Mouse (Mus musculus): Measurements from ENCODE around the gene Ggnbp2. TPM values are rescaled to one million over a fixed set of nuclear protein-coding genes. Genes with fewer than 3 reads are reported as not detected.
A peak's percentile ranks its signal among the peaks of the same experiment; 100 is the strongest.

Ggnbp2 gene
- 25.4 and 34.1 TPM in 2 replicates for polyA plus RNA-seq (2012; rRNA removed)

GRCm38 (mm10) chr11:84870337-84871043, at the start of gene Ggnbp2:
Ggnbp2 (minus strand) TSS chr11:84870817.
- H3K4me3 ChIP-seq (ENCODE audit: extremely low read depth, insufficient read depth, insufficient read length): peak within 1 kb of the TSS; percentile 83
- under 1% methylated on average over 41 of the region's 62 CpGs for WGBS
- H3K27me3 ChIP-seq (ENCODE audit: control insufficient read depth, insufficient read depth, low read length): no peaks in the 10 kb centered on the region
- DNase-seq (ENCODE audit: low read depth in 1 of 2, low spot score in 2 of 2): peak; percentile 91 to 94
- H3K27ac ChIP-seq (ENCODE audit: insufficient read depth, low read length): peak within 1 kb of the TSS; percentile 99
- TF ChIP-seq POLR2A (IDR thresholded peaks at IDR 0.05; ENCODE audit: low read depth, low read length): peak; percentile 57
- no peak for TF ChIP-seq CTCF (IDR thresholded peaks at IDR 0.05; ENCODE audit: extremely low read depth, insufficient read depth, insufficient read length, insufficient replicate concordance)
- H3K4me1 ChIP-seq (ENCODE audit: control insufficient read depth, insufficient read depth, insufficient read length): peaks cover 7% of the 10 kb centered on the region; the same call in 1 of the 2 replicates
- peaks cover 1% of the 10 kb centered on the region; the same call in 1 of the 2 replicates for H3K36me3 ChIP-seq (ENCODE audit: control insufficient read depth, insufficient read depth, low read length)

GRCm38 (mm10) chr11:84919951-84920350, 49.3 kb upstream of the Ggnbp2 start:
- TF ChIP-seq CTCF (IDR thresholded peaks at IDR 0.05; ENCODE audit: extremely low read depth, insufficient read depth, insufficient read length, insufficient replicate concordance) (no peak), POLR2A (IDR thresholded peaks at IDR 0.05; ENCODE audit: low read depth, low read length) (no peak)
- WGBS: 54% methylated on average over 7 of the region's 7 CpGs
- H3K27me3 ChIP-seq (ENCODE audit: control insufficient read depth, insufficient read depth, low read length): no peaks in the 10 kb centered on the region
- no peak overlapping the region for H3K4me3 ChIP-seq (ENCODE audit: extremely low read depth, insufficient read depth, insufficient read length)
- no peaks in the 10 kb centered on the region for H3K36me3 ChIP-seq (ENCODE audit: control insufficient read depth, insufficient read depth, low read length)
- no peak for DNase-seq (ENCODE audit: low read depth in 1 of 2, low spot score in 2 of 2)
- no peak overlapping the region for H3K27ac ChIP-seq (ENCODE audit: insufficient read depth, low read length)
- 0 out of 2 replicates have a peak, but pooled peaks cover 2% of the 10 kb centered on the region for H3K4me1 ChIP-seq (ENCODE audit: control insufficient read depth, insufficient read depth, insufficient read length)

DNA sequence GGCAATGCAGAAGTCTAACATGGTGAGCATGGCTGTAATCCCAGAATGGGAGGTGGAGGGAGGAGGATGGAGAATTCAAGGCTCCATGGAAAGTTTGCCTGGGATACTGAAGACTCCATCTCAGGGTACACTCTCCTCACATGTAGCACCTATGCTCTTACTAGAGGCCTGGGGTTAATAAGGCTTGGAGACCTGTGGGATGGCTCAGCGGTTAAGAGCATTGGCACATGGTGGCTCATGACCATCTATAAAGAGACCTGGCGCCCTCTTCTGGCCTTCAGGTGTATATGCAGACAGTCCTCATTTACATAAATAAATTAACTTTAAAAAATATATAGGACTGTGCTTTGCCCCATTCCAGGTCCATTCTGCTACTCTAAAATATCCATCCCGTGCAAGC, 48.7 kb upstream of the Ggnbp2 start:
- no peak overlapping the region for H3K4me3 ChIP-seq (ENCODE audit: extremely low read depth, insufficient read depth, insufficient read length)
- TF ChIP-seq POLR2A (IDR thresholded peaks at IDR 0.05; ENCODE audit: low read depth, low read length) (no peak), CTCF (IDR thresholded peaks at IDR 0.05; ENCODE audit: extremely low read depth, insufficient read depth, insufficient read length, insufficient replicate concordance) (peak; percentile 28; the same call in 1 of the 2 replicates)
- DNase-seq (ENCODE audit: low read depth in 1 of 2, low spot score in 2 of 2): peak; percentile 30 to 39

GRCm38 (mm10) chr11:84918425-84918824, 47.8 kb upstream of the Ggnbp2 start:
- 8% methylated on average over 16 of the region's 16 CpGs for WGBS
- peak; percentile 38 to 75 for DNase-seq (ENCODE audit: low read depth in 1 of 2, low spot score in 2 of 2)
- no peak overlapping the region for H3K4me3 ChIP-seq (ENCODE audit: extremely low read depth, insufficient read depth, insufficient read length)
- no peaks in the 10 kb centered on the region; the same call in 1 of the 2 replicates for H3K36me3 ChIP-seq (ENCODE audit: control insufficient read depth, insufficient read depth, low read length)
- H3K27ac ChIP-seq (ENCODE audit: insufficient read depth, low read length): no peak overlapping the region
- TF ChIP-seq CTCF (IDR thresholded peaks at IDR 0.05; ENCODE audit: extremely low read depth, insufficient read depth, insufficient read length, insufficient replicate concordance): peak; percentile 87
- no peak for TF ChIP-seq POLR2A (IDR thresholded peaks at IDR 0.05; ENCODE audit: low read depth, low read length)
- H3K4me1 ChIP-seq (ENCODE audit: control insufficient read depth, insufficient read depth, insufficient read length): 0 out of 2 replicates have a peak, but pooled peaks cover 2% of the 10 kb centered on the region
- no peaks in the 10 kb centered on the region for H3K27me3 ChIP-seq (ENCODE audit: control insufficient read depth, insufficient read depth, low read length)

More for the DNA sequence above, 48.7 kb upstream of the Ggnbp2 start:
- H3K4me1 ChIP-seq (ENCODE audit: control insufficient read depth, insufficient read depth, insufficient read length): 0 out of 2 replicates have a peak, but pooled peaks cover 2% of the 10 kb centered on the region
- WGBS: 28% methylated on average over 3 of the region's 3 CpGs
- H3K27ac ChIP-seq (ENCODE audit: insufficient read depth, low read length): no peak overlapping the region
- no peaks in the 10 kb centered on the region for H3K36me3 ChIP-seq (ENCODE audit: control insufficient read depth, insufficient read depth, low read length)
- H3K27me3 ChIP-seq (ENCODE audit: control insufficient read depth, insufficient read depth, low read length): no peaks in the 10 kb centered on the region

GRCm38 (mm10) chr11:84916703-84917300, 46.2 kb upstream of the Ggnbp2 start:
- Histone ChIP-seq H3K27me3 (ENCODE audit: control insufficient read depth, insufficient read depth, low read length) (no peaks in the 10 kb centered on the region), H3K4me1 (ENCODE audit: control insufficient read depth, insufficient read depth, insufficient read length) (0 out of 2 replicates have a peak, but pooled peaks cover 2% of the 10 kb centered on the region), H3K27ac (ENCODE audit: insufficient read depth, low read length) (no peak overlapping the region), H3K4me3 (ENCODE audit: extremely low read depth, insufficient read depth, insufficient read length) (no peak overlapping the region), H3K36me3 (ENCODE audit: control insufficient read depth, insufficient read depth, low read length) (peaks cover 5% of the 10 kb centered on the region; the same call in 1 of the 2 replicates)
- TF ChIP-seq POLR2A (IDR thresholded peaks at IDR 0.05; ENCODE audit: low read depth, low read length) (no peak), CTCF (IDR thresholded peaks at IDR 0.05; ENCODE audit: extremely low read depth, insufficient read depth, insufficient read length, insufficient replicate concordance) (no peak)
- WGBS: 71% methylated on average over 7 of the region's 7 CpGs
- no peak for DNase-seq (ENCODE audit: low read depth in 1 of 2, low spot score in 2 of 2)

DNA sequence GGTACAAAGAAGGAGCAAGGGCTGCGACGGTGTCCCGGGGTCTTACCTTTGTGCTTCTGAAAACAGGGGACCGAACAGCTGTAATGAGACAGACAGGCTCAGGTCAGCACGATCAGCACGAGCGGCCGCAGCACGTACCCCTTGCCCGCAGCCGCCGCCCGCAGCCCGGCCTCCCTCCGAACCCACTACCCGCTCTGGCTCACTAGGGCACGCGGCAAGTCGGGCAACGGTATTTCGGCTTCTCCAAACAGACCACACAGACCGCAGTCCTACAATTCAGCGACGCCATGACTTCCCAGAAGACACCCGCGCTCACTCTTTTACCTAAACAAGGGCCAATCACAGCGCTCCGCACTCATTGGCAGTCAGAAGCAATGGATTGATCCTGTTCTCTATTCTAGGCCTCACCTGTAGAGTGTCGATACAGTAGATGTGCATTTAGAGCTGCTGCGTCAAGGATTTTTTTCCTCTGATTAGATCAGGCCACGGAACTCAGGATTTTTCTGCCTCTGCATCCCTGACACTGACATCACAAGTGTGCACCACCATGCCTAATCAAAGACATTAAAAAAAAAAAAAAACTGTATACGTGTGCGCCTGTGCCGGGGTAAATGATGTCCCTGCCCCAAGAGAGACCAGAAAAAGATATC, 45.6 kb upstream of the Ggnbp2 start, which contains the start of gene Znhit3:
Gene Znhit3, minus strand, starts transcription at position 314 of the 650 bp plus-strand sequence.
- Histone ChIP-seq H3K27ac (ENCODE audit: insufficient read depth, low read length) (peak within 1 kb of the TSS; percentile 2; the same call in 1 of the 2 replicates), H3K36me3 (ENCODE audit: control insufficient read depth, insufficient read depth, low read length) (peaks cover 6% of the 10 kb centered on the region; the same call in 1 of the 2 replicates), H3K4me1 (ENCODE audit: control insufficient read depth, insufficient read depth, insufficient read length) (0 out of 2 replicates have a peak, but pooled peaks cover 2% of the 10 kb centered on the region), H3K27me3 (ENCODE audit: control insufficient read depth, insufficient read depth, low read length) (no peaks in the 10 kb centered on the region), H3K4me3 (ENCODE audit: extremely low read depth, insufficient read depth, insufficient read length) (peak within 1 kb of the TSS; percentile 90)
- DNase-seq (ENCODE audit: low read depth in 1 of 2, low spot score in 2 of 2): peak; percentile 72 to 77
- TF ChIP-seq CTCF (IDR thresholded peaks at IDR 0.05; ENCODE audit: extremely low read depth, insufficient read depth, insufficient read length, insufficient replicate concordance): no peak
- TF ChIP-seq POLR2A (IDR thresholded peaks at IDR 0.05; ENCODE audit: low read depth, low read length): no peak
- 7% methylated on average over 34 of the region's 34 CpGs for WGBS
